Mouse (Mus musculus) liver, adult 2 months (tissue): ENCODE results near the gene Scly.

ENCODE experiments used
- CTCF ChIP-seq: fragments of 200-500 bp; IDR thresholded peaks from 2 replicates; pipeline ENCODE4 v1.5.1; 2011; ENCODE audit warnings: low read depth, low read length, control low read depth
- POLR2A ChIP-seq: fragments of 200-500 bp; IDR thresholded peaks from 2 replicates; pipeline ENCODE4 v1.6.1; 2011; ENCODE audit warnings: low read length, control low read depth; ENCODE audit not compliant: insufficient read depth; ENCODE audit errors: extremely low read depth

DNA sequence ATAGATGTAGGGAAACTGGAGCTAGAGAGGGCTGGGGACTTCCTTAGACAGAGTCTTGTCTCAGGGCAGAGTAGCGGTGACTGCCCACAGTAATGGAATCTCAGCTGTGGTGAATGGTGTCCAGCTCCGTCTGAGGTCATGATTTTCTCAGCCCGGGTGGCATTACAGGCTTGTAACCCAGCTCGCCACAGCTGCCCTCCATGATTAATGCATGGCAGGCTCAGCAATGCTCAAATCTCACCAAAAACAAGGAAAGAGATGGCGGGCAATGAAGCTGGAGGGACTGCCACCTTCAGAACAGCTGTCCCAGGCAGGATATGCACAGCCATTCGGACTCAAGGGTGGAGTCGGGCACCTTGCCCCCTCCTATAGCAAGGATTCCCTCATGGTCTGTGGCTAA, 39.2 kb downstream of the Scly start:
- no peak for TF ChIP-seq CTCF
- no peak for TF ChIP-seq POLR2A
